Mouse (Mus musculus) cerebellum, postnatal 4 days (tissue): ENCODE measurements at regions not wholly inside any gene's neighbourhood (a gene's known extent, or its start where the extent isn't known, plus 50 kb on each side); places are given as distances from the start of the nearest gene placed in this dataset.
A peak's percentile ranks its signal among the peaks of the same experiment; 100 is the strongest.

Experiments
- DNase-seq, 2 experiments: peaks; one replicate each; pipeline ENCODE4 v3.0.0; 2022; ENCODE audit warnings: low spot score in 2 of 2, mixed read lengths in 1 of 2

GRCm38 (mm10) chr15:24743240-24743639 lies 670.3 kb downstream of the Basp1 start:
- no peak for DNase-seq

- no peak for DNase-seq
Measured at GRCm38 (mm10) chr15:24725170-24725569, 688.4 kb downstream of the Basp1 start.

- peak; percentile 37 to 72 for DNase-seq
Measured at GRCm38 (mm10) chr15:24724664-24725063, 688.9 kb downstream of the Basp1 start.

- no peak for DNase-seq
Measured at GRCm38 (mm10) chr15:24720346-24720745, 693.2 kb downstream of the Basp1 start.

- no peak for DNase-seq
Measured at GRCm38 (mm10) chr15:24682167-24682566, 731.4 kb downstream of the Basp1 start.

- DNase-seq = no peak
Measured at GRCm38 (mm10) chr15:24648938-24649337, 764.6 kb downstream of the Basp1 start.

- no peak for DNase-seq
Measured at GRCm38 (mm10) chr15:24635620-24636019, 777.9 kb downstream of the Basp1 start.

GRCm38 (mm10) chr15:24596242-24596641 lies 817.3 kb downstream of the Basp1 start:
- DNase-seq = peak; percentile 48 to 53

- DNase-seq = peak; percentile 35 to 61
Measured at GRCm38 (mm10) chr15:24588943-24589342, 824.6 kb downstream of the Basp1 start.

- no peak for DNase-seq
Measured at GRCm38 (mm10) chr15:24566981-24567380, 846.6 kb downstream of the Basp1 start.

- no peak for DNase-seq
Measured at GRCm38 (mm10) chr15:24556806-24557205, 856.8 kb downstream of the Basp1 start.

GRCm38 (mm10) chr15:24550108-24550507 lies 863.5 kb downstream of the Basp1 start:
- DNase-seq = no peak

- no peak for DNase-seq
Measured at GRCm38 (mm10) chr15:24530065-24530464, 883.5 kb downstream of the Basp1 start.

GRCm38 (mm10) chr15:24527379-24527778 lies 886.2 kb downstream of the Basp1 start:
- DNase-seq = no peak

- no peak for DNase-seq
Measured at GRCm38 (mm10) chr15:24513926-24514325, 899.6 kb downstream of the Basp1 start.

- peak in 1 of 2 experiments; percentile 36 for DNase-seq
Measured at GRCm38 (mm10) chr15:24501907-24502559, 911.5 kb downstream of the Basp1 start.

- no peak for DNase-seq
Measured at GRCm38 (mm10) chr15:24486235-24486634, 927.3 kb downstream of the Basp1 start.

- DNase-seq = no peak
Measured at GRCm38 (mm10) chr15:24468239-24468638, 945.3 kb downstream of the Basp1 start.

- DNase-seq = no peak
Measured at GRCm38 (mm10) chr15:24457726-24458125, 955.8 kb downstream of the Basp1 start.

GRCm38 (mm10) chr15:24433083-24433482 lies 980.5 kb downstream of the Basp1 start:
- DNase-seq = no peak

- DNase-seq = no peak
Measured at GRCm38 (mm10) chr15:24429154-24429553, 984.4 kb downstream of the Basp1 start.

GRCm38 (mm10) chr15:24422333-24422942 lies 991.1 kb downstream of the Basp1 start:
- DNase-seq = no peak

GRCm38 (mm10) chr15:24419736-24420135 lies 993.8 kb downstream of the Basp1 start:
- no peak for DNase-seq

GRCm38 (mm10) chr15:24419186-24419585 lies 994.4 kb downstream of the Basp1 start:
- no peak for DNase-seq
